Mouse (Mus musculus): Measurements from ENCODE around the gene Vegfb. TPM values are rescaled to one million over a fixed set of nuclear protein-coding genes. Genes with fewer than 3 reads are reported as not detected.

The Vegfb gene
- polyA plus RNA-seq, 1 experiment from 2014 or later, result 23.2 TPM

GRCm38 (mm10) chr19:6975537-6976521 is 11.6 kb downstream of the Vegfb start, which contains the start of gene Plcb3:
Gene Plcb3, minus strand, starts transcription at chr19:6976470.
- peaks cover 28% of the 10 kb centered on the region for H3K36me3 ChIP-seq
- no peak for ATAC-seq
- WGBS (ENCODE audit: insufficient replicate concordance), result 1% methylated on average over 16 of the region's 16 CpGs
- no peaks in the 10 kb centered on the region for H3K27me3 ChIP-seq (replicated peaks)
- H3K4me2 ChIP-seq, result peak within 1 kb of the TSS; percentile 91
- H3K4me1 ChIP-seq, result peaks cover 82% of the 10 kb centered on the region
- H3K9ac ChIP-seq, result peak within 1 kb of the TSS; percentile 82
- H3K9me3 ChIP-seq (replicated peaks), result no peaks in the 10 kb centered on the region
- peak within 1 kb of the TSS; percentile 75 for H3K4me3 ChIP-seq
- peak within 1 kb of the TSS; percentile 94 for H3K27ac ChIP-seq

- peaks cover 92% of the 10 kb centered on the region for H3K4me1 ChIP-seq
- ATAC-seq, result peak; percentile 74
- under 1% methylated on average over 66 of the region's 84 CpGs for whole genome bisulfite sequencing (ENCODE audit: insufficient replicate concordance)
These were observed 12.9 kb downstream of the Vegfb start, which contains the start of gene Ppp1r14b for GRCm38 (mm10) chr19:6974211-6975205. Gene Ppp1r14b, plus strand, starts transcription at chr19:6974968.

GRCm38 (mm10) chr19:6973581-6974190 is 13.8 kb downstream of the Vegfb start:
- no peak for ATAC-seq
- peak overlapping the region; percentile 82 for H3K9ac ChIP-seq
- peak overlapping the region; percentile 91 for H3K4me2 ChIP-seq
- peaks cover 25% of the 10 kb centered on the region for H3K36me3 ChIP-seq
- peak overlapping the region; percentile 88 for H3K27ac ChIP-seq
- H3K4me1 ChIP-seq, result peaks cover 92% of the 10 kb centered on the region
- WGBS (ENCODE audit: insufficient replicate concordance), result 30% methylated on average over 11 of the region's 12 CpGs
- peak overlapping the region; percentile 75 for H3K4me3 ChIP-seq
- no peaks in the 10 kb centered on the region for H3K9me3 ChIP-seq (replicated peaks)
- H3K27me3 ChIP-seq (replicated peaks), result no peaks in the 10 kb centered on the region

More at GRCm38 (mm10) chr19:6974211-6975205, 12.9 kb downstream of the Vegfb start, which contains the start of gene Ppp1r14b:
- peaks cover 28% of the 10 kb centered on the region for H3K36me3 ChIP-seq
- no peaks in the 10 kb centered on the region for H3K27me3 ChIP-seq (replicated peaks)
- H3K9me3 ChIP-seq (replicated peaks), result no peaks in the 10 kb centered on the region
- H3K9ac ChIP-seq, result peak within 1 kb of the TSS; percentile 82
- H3K4me3 ChIP-seq, result peak within 1 kb of the TSS; percentile 75
- H3K27ac ChIP-seq, result peak within 1 kb of the TSS; percentile 88
- H3K4me2 ChIP-seq, result peak within 1 kb of the TSS; percentile 91

GRCm38 (mm10) chr19:6972247-6972917 is 15.1 kb downstream of the Vegfb start:
- Histone ChIP-seq H3K4me3 (no peak overlapping the region), H3K27me3 (replicated peaks) (peaks cover 8% of the 10 kb centered on the region; the same call in 1 of the 2 replicates), H3K4me1 (peaks cover 89% of the 10 kb centered on the region), H3K9me3 (replicated peaks) (no peaks in the 10 kb centered on the region), H3K9ac (no peak overlapping the region), H3K36me3 (peaks cover 12% of the 10 kb centered on the region), H3K4me2 (no peak overlapping the region), H3K27ac (peak overlapping the region; percentile 46; the same call in 1 of the 2 replicates)
- no peak for ATAC-seq
- WGBS (ENCODE audit: insufficient replicate concordance), result 75% methylated on average over 13 of the region's 13 CpGs

GRCm38 (mm10) chr19:6971644-6972043 is 15.8 kb downstream of the Vegfb start:
- H3K4me1 ChIP-seq, result peaks cover 82% of the 10 kb centered on the region
- no peaks in the 10 kb centered on the region for H3K9me3 ChIP-seq (replicated peaks)
- no peak for ATAC-seq
- H3K36me3 ChIP-seq, result peaks cover 6% of the 10 kb centered on the region
- peaks cover 8% of the 10 kb centered on the region; the same call in 1 of the 2 replicates for H3K27me3 ChIP-seq (replicated peaks)
- H3K27ac ChIP-seq, result 0 out of 2 replicates have a peak overlapping the region, but pooled peaks have one; percentile 46
- H3K9ac ChIP-seq, result no peak overlapping the region
- no peak overlapping the region for H3K4me3 ChIP-seq
- no peak overlapping the region for H3K4me2 ChIP-seq
- 51% methylated on average over 6 of the region's 6 CpGs for WGBS (ENCODE audit: insufficient replicate concordance)

- ATAC-seq, result no peak
- peaks cover 8% of the 10 kb centered on the region; the same call in 1 of the 2 replicates for H3K27me3 ChIP-seq (replicated peaks)
- H3K4me3 ChIP-seq, result peak overlapping the region; percentile 67
- H3K9me3 ChIP-seq (replicated peaks), result no peaks in the 10 kb centered on the region
- WGBS (ENCODE audit: insufficient replicate concordance), result 21% methylated on average over 11 of the region's 11 CpGs
- H3K4me1 ChIP-seq, result peaks cover 72% of the 10 kb centered on the region
- peak overlapping the region; percentile 79 for H3K9ac ChIP-seq
- H3K27ac ChIP-seq, result peak overlapping the region; percentile 46; the same call in 1 of the 2 replicates
- H3K4me2 ChIP-seq, result peak overlapping the region; percentile 96
- peaks cover 11% of the 10 kb centered on the region; the same call in 1 of the 2 replicates for H3K36me3 ChIP-seq
These were observed 16.9 kb downstream of the Vegfb start for GRCm38 (mm10) chr19:6970460-6971085.

GRCm38 (mm10) chr19:6969665-6970381 is 17.6 kb downstream of the Vegfb start:
- Histone ChIP-seq H3K4me2 (peak overlapping the region; percentile 96), H3K4me3 (peak overlapping the region; percentile 67), H3K4me1 (peaks cover 67% of the 10 kb centered on the region), H3K27ac (0 out of 2 replicates have a peak overlapping the region, but pooled peaks have one; percentile 41), H3K27me3 (replicated peaks) (peaks cover 8% of the 10 kb centered on the region; the same call in 1 of the 2 replicates), H3K9me3 (replicated peaks) (no peaks in the 10 kb centered on the region), H3K9ac (peak overlapping the region; percentile 79), H3K36me3 (peaks cover 18% of the 10 kb centered on the region)
- 1% methylated on average over 55 of the region's 55 CpGs for WGBS (ENCODE audit: insufficient replicate concordance)
- ATAC-seq, result peak; percentile 77

GRCm38 (mm10) chr19:6969291-6969664 is 18.2 kb downstream of the Vegfb start:
- H3K36me3 ChIP-seq, result peaks cover 23% of the 10 kb centered on the region
- H3K4me3 ChIP-seq, result peak overlapping the region; percentile 67
- peak overlapping the region; percentile 79 for H3K9ac ChIP-seq
- ATAC-seq, result no peak
- peaks cover 62% of the 10 kb centered on the region for H3K4me1 ChIP-seq
- H3K27ac ChIP-seq, result 0 out of 2 replicates have a peak overlapping the region, but pooled peaks have one; percentile 41
- no peaks in the 10 kb centered on the region for H3K9me3 ChIP-seq (replicated peaks)
- WGBS (ENCODE audit: insufficient replicate concordance), result under 1% methylated on average over 17 of the region's 20 CpGs
- peak overlapping the region; percentile 96 for H3K4me2 ChIP-seq
- peaks cover 8% of the 10 kb centered on the region; the same call in 1 of the 2 replicates for H3K27me3 ChIP-seq (replicated peaks)

GRCm38 (mm10) chr19:6968491-6969271 is 18.8 kb downstream of the Vegfb start:
- WGBS (ENCODE audit: insufficient replicate concordance), result 8% methylated on average over 15 of the region's 15 CpGs
- no peak overlapping the region for H3K27ac ChIP-seq

More at GRCm38 (mm10) chr19:6968491-6969271, 18.8 kb downstream of the Vegfb start:
- ATAC-seq, result no peak
- Histone ChIP-seq H3K36me3 (peaks cover 29% of the 10 kb centered on the region), H3K9ac (peak overlapping the region; percentile 79), H3K4me3 (peak overlapping the region; percentile 67), H3K4me1 (peaks cover 59% of the 10 kb centered on the region), H3K27me3 (replicated peaks) (peaks cover 8% of the 10 kb centered on the region; the same call in 1 of the 2 replicates), H3K4me2 (peak overlapping the region; percentile 96), H3K9me3 (replicated peaks) (no peaks in the 10 kb centered on the region)

Data from liver, embryonic 12.5 days (tissue).